Mouse (Mus musculus): ENCODE measurements around the gene Epha2. TPM values are rescaled to one million over a fixed set of nuclear protein-coding genes. Genes with fewer than 3 reads are reported as not detected.

Gene Epha2
- polyA plus RNA-seq, 1 experiment = 86.3 TPM

DNA sequence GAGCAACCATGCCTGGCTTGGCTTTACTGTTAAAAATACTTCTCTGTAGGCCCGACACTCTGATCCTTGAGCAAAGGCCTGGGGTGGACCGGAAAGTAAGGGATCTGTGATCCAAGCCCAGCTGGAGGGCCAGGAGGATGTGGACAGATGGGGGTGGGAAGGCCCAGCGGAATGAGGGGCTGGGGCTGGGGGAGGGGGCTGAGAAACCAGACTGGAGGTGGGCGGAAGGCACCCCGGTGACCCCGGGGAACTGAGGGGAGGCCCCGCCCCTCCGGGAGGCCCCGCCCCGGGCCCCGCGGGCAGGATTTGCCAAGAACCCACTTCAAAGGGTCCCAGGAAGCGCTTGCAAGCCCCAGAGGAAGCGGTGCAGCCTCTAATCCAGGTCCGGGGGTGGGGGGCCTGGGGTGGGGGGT is 5.3 kb upstream of the Epha2 start:
- no peaks in the 10 kb centered on the region for H3K36me3 ChIP-seq (ENCODE audit: control insufficient read depth, insufficient read depth, low read length)
- H3K27me3 ChIP-seq (ENCODE audit: control insufficient read depth, insufficient read depth, low read length) = no peaks in the 10 kb centered on the region
- H3K4me1 ChIP-seq (ENCODE audit: control insufficient read depth, insufficient read depth, insufficient read length, low read length) = peaks cover 19% of the 10 kb centered on the region
- H3K4me3 ChIP-seq (ENCODE audit: low read depth, low read length) = no peak overlapping the region
- TF ChIP-seq POLR2A (IDR thresholded peaks at IDR 0.05; ENCODE audit: low read depth, low read length) = no peak
- TF ChIP-seq CTCF (IDR thresholded peaks at IDR 0.05; ENCODE audit: extremely low read depth, insufficient read length, insufficient replicate concordance, low read depth, low read length) = no peak
- no peak overlapping the region for H3K27ac ChIP-seq (ENCODE audit: insufficient read depth, low read depth, low read length)
- WGBS = 41% methylated on average over 15 of the region's 15 CpGs

DNA sequence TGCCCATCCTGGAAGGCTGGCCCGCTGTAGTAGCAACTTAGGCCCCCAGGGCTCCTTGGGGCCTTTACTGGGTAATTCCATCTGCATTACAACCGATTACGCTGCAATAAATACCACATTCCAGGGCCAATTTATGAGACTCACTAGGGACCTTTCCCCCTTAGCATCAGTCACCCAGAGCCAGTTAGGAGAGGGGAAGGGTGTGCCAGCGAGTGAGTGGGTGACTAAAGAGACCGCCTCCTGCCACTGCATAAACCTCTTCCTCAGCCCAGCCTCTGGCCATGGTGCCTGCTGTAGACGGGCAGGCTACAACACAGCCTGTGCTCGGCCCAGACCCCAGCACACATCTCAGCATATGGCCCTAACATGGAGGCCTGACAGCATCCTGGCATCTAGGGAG is 3.1 kb upstream of the Epha2 start:
- Histone ChIP-seq H3K4me1 (ENCODE audit: control insufficient read depth, insufficient read depth, insufficient read length, low read length) (peaks cover 13% of the 10 kb centered on the region), H3K27ac (ENCODE audit: insufficient read depth, low read depth, low read length) (peak overlapping the region; percentile 54), H3K27me3 (ENCODE audit: control insufficient read depth, insufficient read depth, low read length) (no peaks in the 10 kb centered on the region), H3K36me3 (ENCODE audit: control insufficient read depth, insufficient read depth, low read length) (no peaks in the 10 kb centered on the region), H3K4me3 (ENCODE audit: low read depth, low read length) (peak overlapping the region; percentile 27; the same call in 1 of the 2 replicates)
- WGBS = 28% methylated on average over 7 of the region's 7 CpGs
- TF ChIP-seq CTCF (IDR thresholded peaks at IDR 0.05; ENCODE audit: extremely low read depth, insufficient read length, insufficient replicate concordance, low read depth, low read length) = no peak
- TF ChIP-seq POLR2A (IDR thresholded peaks at IDR 0.05; ENCODE audit: low read depth, low read length) = no peak; the same call in 1 of the 2 replicates

DNA sequence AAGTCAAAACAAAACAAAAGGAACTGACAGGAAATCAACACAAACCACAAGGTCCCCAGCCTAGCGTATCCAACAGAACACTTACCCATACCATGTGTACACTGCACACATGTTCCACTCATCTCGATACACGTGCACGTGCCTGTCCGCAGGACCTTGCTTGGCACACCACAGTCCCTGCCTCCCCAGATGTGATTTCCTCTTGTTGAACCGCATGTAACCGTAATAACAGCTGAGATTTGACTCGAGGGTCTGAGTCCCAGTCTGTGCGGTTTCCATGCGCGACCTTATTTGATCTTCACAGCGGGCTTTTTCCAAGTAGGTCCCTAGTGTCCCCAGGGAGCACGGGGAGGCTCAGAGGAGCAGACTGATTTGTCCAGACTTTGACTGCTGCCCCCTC is 1.7 kb upstream of the Epha2 start:
- WGBS = 73% methylated on average over 13 of the region's 13 CpGs
- Histone ChIP-seq H3K4me1 (ENCODE audit: control insufficient read depth, insufficient read depth, insufficient read length, low read length) (peaks cover 16% of the 10 kb centered on the region), H3K36me3 (ENCODE audit: control insufficient read depth, insufficient read depth, low read length) (no peaks in the 10 kb centered on the region), H3K27ac (ENCODE audit: insufficient read depth, low read depth, low read length) (no peak overlapping the region), H3K27me3 (ENCODE audit: control insufficient read depth, insufficient read depth, low read length) (no peaks in the 10 kb centered on the region), H3K4me3 (ENCODE audit: low read depth, low read length) (no peak overlapping the region)
- TF ChIP-seq POLR2A (IDR thresholded peaks at IDR 0.05; ENCODE audit: low read depth, low read length) (no peak), CTCF (IDR thresholded peaks at IDR 0.05; ENCODE audit: extremely low read depth, insufficient read length, insufficient replicate concordance, low read depth, low read length) (no peak)

DNA sequence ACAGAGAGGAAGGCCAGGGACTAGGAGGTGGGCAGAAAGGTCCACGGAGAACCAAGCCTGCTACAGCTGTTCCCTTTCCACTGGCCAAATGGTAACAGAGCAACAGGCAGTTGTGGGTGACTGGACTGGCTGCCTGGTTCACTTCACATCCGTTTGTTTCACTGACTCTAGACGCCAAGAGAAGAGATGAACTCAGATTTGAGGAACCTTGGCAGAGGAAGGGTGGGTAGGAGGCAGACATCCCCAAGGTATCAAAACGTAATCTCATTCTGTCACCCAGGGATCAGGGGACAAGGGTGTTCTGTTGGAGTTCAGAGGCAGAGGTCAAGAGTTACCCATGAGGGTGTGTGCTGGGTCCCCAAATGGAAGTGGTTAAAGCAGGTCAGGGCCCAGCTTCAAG is 844 bp upstream of the Epha2 start:
- H3K27me3 ChIP-seq (ENCODE audit: control insufficient read depth, insufficient read depth, low read length) = no peaks in the 10 kb centered on the region
- H3K27ac ChIP-seq (ENCODE audit: insufficient read depth, low read depth, low read length) = no peak overlapping the region
- whole genome bisulfite sequencing = 70% methylated on average over 4 of the region's 4 CpGs
- no peak for TF ChIP-seq CTCF (IDR thresholded peaks at IDR 0.05; ENCODE audit: extremely low read depth, insufficient read length, insufficient replicate concordance, low read depth, low read length)
- TF ChIP-seq POLR2A (IDR thresholded peaks at IDR 0.05; ENCODE audit: low read depth, low read length) = no peak
- H3K36me3 ChIP-seq (ENCODE audit: control insufficient read depth, insufficient read depth, low read length) = no peaks in the 10 kb centered on the region
- peaks cover 16% of the 10 kb centered on the region for H3K4me1 ChIP-seq (ENCODE audit: control insufficient read depth, insufficient read depth, insufficient read length, low read length)
- H3K4me3 ChIP-seq (ENCODE audit: low read depth, low read length) = no peak overlapping the region

DNA sequence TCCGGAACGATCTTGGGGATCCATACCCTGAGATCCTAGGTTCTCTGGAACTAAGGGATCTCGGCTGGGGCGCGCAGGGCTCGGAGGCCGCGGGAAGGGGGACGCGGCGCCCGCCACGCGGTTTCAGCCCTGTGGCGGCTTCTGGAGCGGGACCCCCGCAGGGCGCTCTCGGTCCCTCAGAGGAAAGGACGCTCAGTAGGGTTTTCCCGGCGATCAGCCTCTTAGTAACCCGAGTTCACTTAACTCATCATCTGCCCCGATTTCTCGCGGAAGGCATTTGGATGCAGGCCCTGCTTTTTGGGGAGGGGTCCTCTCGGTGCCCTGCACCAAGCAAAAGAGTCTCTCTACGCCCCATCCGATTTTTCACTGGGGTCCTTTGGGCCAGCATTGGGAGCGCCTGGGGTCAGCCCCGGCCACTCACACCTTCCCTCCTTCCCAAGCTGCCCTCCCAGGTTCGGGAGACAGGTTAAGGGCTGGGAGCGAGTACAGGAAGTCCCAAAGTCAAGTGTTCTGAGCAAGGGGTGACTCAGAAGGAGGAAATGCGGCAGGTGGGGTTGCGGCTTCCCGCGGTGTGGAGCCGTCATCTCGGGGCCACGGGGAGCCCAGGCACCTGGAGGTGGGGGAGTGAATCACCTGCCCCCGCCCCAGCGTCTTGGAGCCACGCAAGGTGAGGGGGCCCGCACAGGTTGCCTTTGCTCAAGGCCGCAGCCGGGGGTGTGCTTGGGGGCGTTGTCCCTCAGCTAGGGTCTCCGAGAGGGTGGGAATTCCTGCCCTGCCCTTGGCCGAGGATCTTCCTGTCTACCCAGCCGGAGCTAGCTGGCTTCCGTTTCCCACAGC is 769 bp downstream of the Epha2 start:
- TF ChIP-seq CTCF (IDR thresholded peaks at IDR 0.05; ENCODE audit: extremely low read depth, insufficient read length, insufficient replicate concordance, low read depth, low read length) = no peak
- TF ChIP-seq POLR2A (IDR thresholded peaks at IDR 0.05; ENCODE audit: low read depth, low read length) = no peak
- WGBS = 1% methylated on average over 51 of the region's 51 CpGs
- Histone ChIP-seq H3K27me3 (ENCODE audit: control insufficient read depth, insufficient read depth, low read length) (no peaks in the 10 kb centered on the region), H3K4me1 (ENCODE audit: control insufficient read depth, insufficient read depth, insufficient read length, low read length) (peaks cover 21% of the 10 kb centered on the region), H3K36me3 (ENCODE audit: control insufficient read depth, insufficient read depth, low read length) (peaks cover 4% of the 10 kb centered on the region; the same call in 1 of the 2 replicates), H3K27ac (ENCODE audit: insufficient read depth, low read depth, low read length) (peak overlapping the region; percentile 84), H3K4me3 (ENCODE audit: low read depth, low read length) (peak overlapping the region; percentile 80)

DNA sequence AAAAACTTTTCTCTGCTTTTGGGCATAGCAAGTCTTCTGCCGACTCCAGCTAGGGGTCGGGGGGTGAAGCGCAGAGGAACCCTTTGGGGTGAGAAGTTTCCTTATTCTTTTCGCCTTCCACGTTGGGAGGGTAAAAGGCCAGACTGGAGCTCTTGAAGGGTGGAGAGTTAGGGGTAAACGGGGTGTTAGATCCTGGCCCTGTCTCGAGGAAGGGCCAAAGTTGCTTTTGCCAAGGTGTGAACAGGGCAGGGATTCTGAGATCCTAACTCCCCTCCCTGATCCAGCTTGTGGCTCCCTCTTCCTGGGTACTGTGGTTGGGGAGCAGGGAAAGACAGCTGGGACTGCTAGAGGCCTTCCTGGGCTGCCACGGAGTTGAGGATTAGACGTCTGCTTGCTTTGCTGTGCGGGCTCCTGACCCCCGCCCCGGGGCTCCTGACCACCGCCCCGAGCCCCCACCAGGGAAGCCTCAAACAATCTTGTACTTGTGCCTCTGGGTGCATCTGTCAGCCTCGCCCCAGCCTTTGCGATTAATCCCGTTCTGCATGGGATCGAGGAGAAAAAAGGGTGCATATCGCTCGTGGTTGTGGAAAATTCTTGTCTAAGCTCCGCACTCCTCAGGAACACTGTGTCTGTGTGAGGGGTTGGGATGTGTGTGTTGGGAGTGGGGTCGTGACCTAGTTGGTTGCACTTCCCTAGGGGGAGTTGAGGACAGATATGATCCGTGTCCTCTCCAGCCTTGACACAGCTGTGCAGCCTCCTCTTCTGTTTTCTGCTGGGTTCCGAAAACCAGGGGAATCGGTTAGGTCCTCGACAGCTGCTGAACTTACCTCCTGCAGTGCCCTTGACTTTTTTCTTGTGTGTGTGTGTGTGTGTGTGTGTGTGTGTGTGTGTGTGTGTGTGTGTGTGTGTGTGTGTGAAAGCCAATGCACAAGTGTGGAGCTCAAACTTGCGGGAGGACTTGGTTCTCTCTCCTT is 1.7 kb downstream of the Epha2 start:
- peaks cover 11% of the 10 kb centered on the region for H3K36me3 ChIP-seq (ENCODE audit: control insufficient read depth, insufficient read depth, low read length)
- WGBS = 13% methylated on average over 27 of the region's 27 CpGs
- H3K4me3 ChIP-seq (ENCODE audit: low read depth, low read length) = peak overlapping the region; percentile 80
- no peaks in the 10 kb centered on the region for H3K27me3 ChIP-seq (ENCODE audit: control insufficient read depth, insufficient read depth, low read length)
- peak overlapping the region; percentile 84 for H3K27ac ChIP-seq (ENCODE audit: insufficient read depth, low read depth, low read length)
- TF ChIP-seq POLR2A (IDR thresholded peaks at IDR 0.05; ENCODE audit: low read depth, low read length) = no peak
- TF ChIP-seq CTCF (IDR thresholded peaks at IDR 0.05; ENCODE audit: extremely low read depth, insufficient read length, insufficient replicate concordance, low read depth, low read length) = no peak
- peaks cover 19% of the 10 kb centered on the region for H3K4me1 ChIP-seq (ENCODE audit: control insufficient read depth, insufficient read depth, insufficient read length, low read length)

All from small intestine, adult 2 months (tissue).